Mouse (Mus musculus) midbrain, embryonic 16.5 days (tissue): ENCODE data around the gene Cdk14. TPM values are rescaled to one million over a fixed set of nuclear protein-coding genes. Genes with fewer than 3 reads are reported as not detected.

Experiments
- ATAC-seq: fragments of 200-750 bp; cut with Nextera tagmentation; 2 replicates; pipeline ENCODE4 v1.8.0; 2017; ENCODE audit warnings: moderate TSS enrichment
- H3K27ac ChIP-seq: fragments of 300-500 bp; sonication (generic); 2 replicates; pipeline ENCODE4 v1.5.1; 2014; ENCODE audit warnings: mild to moderate bottlenecking, low read length, mixed read lengths
- H3K27me3 ChIP-seq: fragments of 300-500 bp; sonication (generic); 2 replicates; pipeline ENCODE4 v1.6.1; 2014; ENCODE audit warnings: low read depth, low read length, mixed read lengths; ENCODE audit not compliant: control insufficient read depth, insufficient read depth
- H3K36me3 ChIP-seq: fragments of 300-500 bp; sonication (generic); 2 replicates; pipeline ENCODE4 v1.6.1; 2014; ENCODE audit warnings: mild to moderate bottlenecking, low read length, moderate library complexity, mixed read lengths; ENCODE audit not compliant: control insufficient read depth, insufficient read depth
- H3K4me1 ChIP-seq: fragments of 300-500 bp; sonication (generic); 2 replicates; pipeline ENCODE4 v1.6.1; 2014; ENCODE audit warnings: mild to moderate bottlenecking, low read length, mixed read lengths; ENCODE audit not compliant: control insufficient read depth, insufficient read depth
- H3K4me2 ChIP-seq: fragments of 300-500 bp; sonication (generic); 2 replicates; pipeline ENCODE4 v1.6.1; 2014; ENCODE audit warnings: mild to moderate bottlenecking, low read length, mixed read lengths
- H3K4me3 ChIP-seq: fragments of 300-500 bp; sonication (generic); 2 replicates; pipeline ENCODE4 v1.5.1; 2014; ENCODE audit warnings: low read depth, mild to moderate bottlenecking, low read length, moderate library complexity, mixed read lengths
- H3K9ac ChIP-seq: fragments of 300-500 bp; sonication (generic); 2 replicates; pipeline ENCODE4 v1.6.1; 2014; ENCODE audit warnings: low read depth, low read length, mixed read lengths
- H3K9me3 ChIP-seq: fragments of 300-500 bp; sonication (generic); replicated peaks from 2 replicates; pipeline ENCODE4 v1.6.1; 2014; ENCODE audit warnings: mild to moderate bottlenecking, low read length, mixed read lengths; ENCODE audit not compliant: control insufficient read depth, poor library complexity, severe bottlenecking
- WGBS: fragments of 180-500 bp; shearing (Covaris S2); extraction: QIAGEN DNeasy Blood & Tissue Kit; methylation state at CpG from one replicate; pipeline ENCODE4 v1.1.7; 2014; 5-methylcytosine and 5-hydroxymethylcytosine counted together
- polyA plus RNA-seq: library from polyadenylated mRNA; unstranded; fragments of >200 nt; fragmentation: Nextera tagmentation; extraction: Ambion mirVana; gene quantifications from 2 replicates; pipeline ENCODE4 v1.2.1, GENCODE M21; 2015

Cdk14 gene
- polyA plus RNA-seq, 1 experiment from 2014 or later: 44.6 TPM

GRCm38 (mm10) chr5:4877131-4877631 is 542.9 kb downstream of the Cdk14 start:
- Histone ChIP-seq H3K9ac (peak overlapping the region; percentile 48), H3K27me3 (no peaks in the 10 kb centered on the region), H3K4me1 (peaks cover 26% of the 10 kb centered on the region), H3K9me3 (no peaks in the 10 kb centered on the region), H3K27ac (peak overlapping the region; percentile 83), H3K4me2 (peak overlapping the region; percentile 32), H3K4me3 (no peak overlapping the region; the same call in 1 of the 2 replicates), H3K36me3 (no peaks in the 10 kb centered on the region)
- WGBS: under 1% methylated on average over 5 of the region's 5 CpGs
- peak; percentile 90 for ATAC-seq

- Histone ChIP-seq H3K36me3 (no peaks in the 10 kb centered on the region), H3K4me1 (peaks cover 26% of the 10 kb centered on the region), H3K9me3 (no peaks in the 10 kb centered on the region), H3K4me2 (peak overlapping the region; percentile 32), H3K27ac (peak overlapping the region; percentile 83), H3K9ac (no peak overlapping the region), H3K4me3 (no peak overlapping the region), H3K27me3 (no peaks in the 10 kb centered on the region)
- peak; percentile 86 for ATAC-seq
- WGBS: 35% methylated on average over 15 of the region's 15 CpGs
Observed at GRCm38 (mm10) chr5:4876653-4877091, 543.4 kb downstream of the Cdk14 start.

GRCm38 (mm10) chr5:4870041-4870726 is 549.9 kb downstream of the Cdk14 start:
- Histone ChIP-seq H3K4me2 (no peak overlapping the region), H3K4me1 (peaks cover 14% of the 10 kb centered on the region), H3K36me3 (no peaks in the 10 kb centered on the region), H3K27ac (no peak overlapping the region), H3K9ac (no peak overlapping the region), H3K9me3 (no peaks in the 10 kb centered on the region), H3K27me3 (no peaks in the 10 kb centered on the region), H3K4me3 (no peak overlapping the region)
- ATAC-seq: no peak
- 27% methylated on average over 4 of the region's 4 CpGs for WGBS

GRCm38 (mm10) chr5:4868563-4869120 is 551.5 kb downstream of the Cdk14 start:
- WGBS: 21% methylated on average over 6 of the region's 6 CpGs
- Histone ChIP-seq H3K4me2 (no peak overlapping the region), H3K9me3 (no peaks in the 10 kb centered on the region), H3K4me1 (peaks cover 14% of the 10 kb centered on the region), H3K36me3 (no peaks in the 10 kb centered on the region), H3K4me3 (no peak overlapping the region), H3K27me3 (no peaks in the 10 kb centered on the region), H3K9ac (no peak overlapping the region), H3K27ac (peak overlapping the region; percentile 61)
- 0 out of 2 replicates have a peak, but pooled peaks have one; percentile 12 for ATAC-seq

GRCm38 (mm10) chr5:4867849-4868562 is 552.1 kb downstream of the Cdk14 start:
- H3K36me3 ChIP-seq: no peaks in the 10 kb centered on the region
- no peaks in the 10 kb centered on the region for H3K9me3 ChIP-seq
- H3K4me1 ChIP-seq: peaks cover 14% of the 10 kb centered on the region
- 23% methylated on average over 6 of the region's 6 CpGs for WGBS
- H3K9ac ChIP-seq: no peak overlapping the region
- no peaks in the 10 kb centered on the region for H3K27me3 ChIP-seq
- H3K4me2 ChIP-seq: no peak overlapping the region
- ATAC-seq: 0 out of 2 replicates have a peak, but pooled peaks have one; percentile 47
- H3K4me3 ChIP-seq: no peak overlapping the region
- H3K27ac ChIP-seq: peak overlapping the region; percentile 61

GRCm38 (mm10) chr5:4866945-4867344 is 553.2 kb downstream of the Cdk14 start:
- Histone ChIP-seq H3K4me1 (peaks cover 22% of the 10 kb centered on the region), H3K9ac (no peak overlapping the region), H3K4me3 (no peak overlapping the region), H3K27ac (no peak overlapping the region), H3K27me3 (no peaks in the 10 kb centered on the region), H3K4me2 (no peak overlapping the region), H3K9me3 (no peaks in the 10 kb centered on the region), H3K36me3 (no peaks in the 10 kb centered on the region)
- 53% methylated on average over 8 of the region's 8 CpGs for WGBS
- ATAC-seq: no peak

- no peak for ATAC-seq
- H3K9ac ChIP-seq: no peak overlapping the region
- no peaks in the 10 kb centered on the region for H3K9me3 ChIP-seq
- H3K4me2 ChIP-seq: no peak overlapping the region
- H3K4me1 ChIP-seq: peaks cover 28% of the 10 kb centered on the region
- no peaks in the 10 kb centered on the region for H3K36me3 ChIP-seq
- H3K27me3 ChIP-seq: no peaks in the 10 kb centered on the region
- 38% methylated on average over 1 of the region's 1 CpGs for WGBS
- no peak overlapping the region for H3K4me3 ChIP-seq
- H3K27ac ChIP-seq: no peak overlapping the region
Observed at GRCm38 (mm10) chr5:4866099-4866498, 554.0 kb downstream of the Cdk14 start.

GRCm38 (mm10) chr5:4861592-4861991 is 558.5 kb downstream of the Cdk14 start:
- no peaks in the 10 kb centered on the region for H3K9me3 ChIP-seq
- H3K9ac ChIP-seq: no peak overlapping the region
- 65% methylated on average over 9 of the region's 9 CpGs for WGBS
- peak; percentile 44; the same call in 1 of the 2 replicates for ATAC-seq
- no peak overlapping the region for H3K4me3 ChIP-seq
- peak overlapping the region; percentile 36 for H3K27ac ChIP-seq
- peaks cover 15% of the 10 kb centered on the region; the same call in 1 of the 2 replicates for H3K4me1 ChIP-seq
- no peaks in the 10 kb centered on the region for H3K36me3 ChIP-seq
- no peak overlapping the region for H3K4me2 ChIP-seq
- H3K27me3 ChIP-seq: no peaks in the 10 kb centered on the region
